Mouse (Mus musculus) forebrain, embryonic 11.5 days (tissue): ENCODE results near the gene Kcnd3. TPM values are rescaled to one million over a fixed set of nuclear protein-coding genes. Genes with fewer than 3 reads are reported as not detected.

Experiments
- ATAC-seq: fragments of 200-750 bp; cut with Nextera tagmentation; replicated peaks from 2 replicates; pipeline ENCODE4 v1.8.0; 2017; ENCODE audit warnings: moderate TSS enrichment; ENCODE audit not compliant: low FRiP score
- DNase-seq: peaks from one replicate; pipeline ENCODE4 v3.0.0-alpha.2; 2017; ENCODE audit warnings: low spot score
- H3K27ac ChIP-seq: fragments of 300-500 bp; sonication (generic); 2 replicates; pipeline ENCODE4 v1.5.1; 2014; ENCODE audit warnings: low read depth, low read length
- H3K27me3 ChIP-seq: fragments of 300-500 bp; sonication (generic); 2 replicates; pipeline ENCODE4 v1.6.1; 2014; ENCODE audit warnings: mild to moderate bottlenecking, low read length, mixed read lengths; ENCODE audit not compliant: control insufficient read depth, insufficient read depth
- H3K36me3 ChIP-seq: fragments of 300-500 bp; sonication (generic); 2 replicates; pipeline ENCODE4 v1.6.1; 2014; ENCODE audit warnings: mild to moderate bottlenecking, low read length, moderate library complexity, mixed read lengths; ENCODE audit not compliant: control insufficient read depth, insufficient read depth
- H3K4me1 ChIP-seq: fragments of 300-500 bp; sonication (generic); replicated peaks from 2 replicates; pipeline ENCODE4 v1.6.1; 2014; ENCODE audit warnings: low read length, mixed read lengths; ENCODE audit not compliant: control insufficient read depth, insufficient read depth
- H3K4me2 ChIP-seq: fragments of 300-500 bp; sonication (generic); 2 replicates; pipeline ENCODE4 v1.6.1; 2014; ENCODE audit warnings: low read depth, mild to moderate bottlenecking, low read length, moderate library complexity, mixed read lengths; ENCODE audit not compliant: severe bottlenecking
- H3K4me3 ChIP-seq: fragments of 300-500 bp; sonication (generic); 2 replicates; pipeline ENCODE4 v1.5.1; 2014; ENCODE audit warnings: low read depth, low read length
- H3K9ac ChIP-seq: fragments of 300-500 bp; sonication (generic); 2 replicates; pipeline ENCODE4 v1.6.1; 2014; ENCODE audit warnings: low read length
- H3K9me3 ChIP-seq: fragments of 300-500 bp; sonication (generic); 2 replicates; pipeline ENCODE4 v1.6.1; 2016; ENCODE audit warnings: low read length, mixed read lengths; ENCODE audit not compliant: control insufficient read depth
- WGBS: fragments of 180-500 bp; shearing (Covaris S2); extraction: QIAGEN DNeasy Blood & Tissue Kit; methylation state at CpG from one replicate; pipeline ENCODE4 v1.1.7; 2014; 5-methylcytosine and 5-hydroxymethylcytosine counted together
- polyA plus RNA-seq: library from polyadenylated mRNA; unstranded; fragments of >200 nt; fragmentation: Nextera tagmentation; extraction: Ambion mirVana; gene quantifications from 2 replicates; pipeline ENCODE4 v1.2.1, GENCODE M21; 2014

The Kcnd3 gene
- polyA plus RNA-seq, 1 experiment from 2014 or later: 1.3 TPM

DNA sequence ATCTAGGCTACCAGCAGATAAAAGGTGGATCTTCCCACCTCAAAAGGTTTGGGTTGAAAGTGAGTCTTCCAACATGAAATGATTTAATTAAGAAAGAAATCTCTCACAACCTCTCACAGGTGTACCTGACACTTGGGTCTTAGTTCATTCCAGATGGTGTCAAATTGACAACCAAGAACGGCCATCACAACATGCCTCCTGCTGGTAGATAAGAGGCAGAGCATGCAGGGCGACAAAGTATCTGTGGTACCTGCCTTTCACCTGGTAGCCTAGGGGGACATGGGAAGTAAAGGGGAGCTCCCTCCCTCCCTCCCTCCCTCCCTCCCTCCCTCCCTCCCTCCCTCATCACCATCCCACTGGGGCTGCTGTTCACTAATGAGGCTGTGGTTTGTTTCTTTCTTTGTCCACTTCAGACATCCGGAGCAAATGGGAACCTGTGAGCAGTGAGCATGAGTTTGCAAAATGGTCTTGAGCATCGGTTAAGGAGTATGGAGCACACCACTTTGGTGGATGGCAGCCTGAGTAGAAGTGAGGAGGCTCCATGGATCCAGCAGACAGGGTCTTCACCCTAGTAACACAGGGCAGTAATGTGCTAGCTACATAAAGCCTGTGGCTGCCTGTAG is 11.1 kb upstream of the Kcnd3 start:
- Histone ChIP-seq H3K27ac (no peak overlapping the region), H3K9me3 (no peaks in the 10 kb centered on the region), H3K4me3 (no peak overlapping the region), H3K27me3 (no peaks in the 10 kb centered on the region), H3K9ac (no peak overlapping the region), H3K4me2 (no peak overlapping the region), H3K4me1 (no peaks in the 10 kb centered on the region), H3K36me3 (no peaks in the 10 kb centered on the region)
- no peak for DNase-seq
- no peak for ATAC-seq
- WGBS: 62% methylated on average over 4 of the region's 4 CpGs

DNA sequence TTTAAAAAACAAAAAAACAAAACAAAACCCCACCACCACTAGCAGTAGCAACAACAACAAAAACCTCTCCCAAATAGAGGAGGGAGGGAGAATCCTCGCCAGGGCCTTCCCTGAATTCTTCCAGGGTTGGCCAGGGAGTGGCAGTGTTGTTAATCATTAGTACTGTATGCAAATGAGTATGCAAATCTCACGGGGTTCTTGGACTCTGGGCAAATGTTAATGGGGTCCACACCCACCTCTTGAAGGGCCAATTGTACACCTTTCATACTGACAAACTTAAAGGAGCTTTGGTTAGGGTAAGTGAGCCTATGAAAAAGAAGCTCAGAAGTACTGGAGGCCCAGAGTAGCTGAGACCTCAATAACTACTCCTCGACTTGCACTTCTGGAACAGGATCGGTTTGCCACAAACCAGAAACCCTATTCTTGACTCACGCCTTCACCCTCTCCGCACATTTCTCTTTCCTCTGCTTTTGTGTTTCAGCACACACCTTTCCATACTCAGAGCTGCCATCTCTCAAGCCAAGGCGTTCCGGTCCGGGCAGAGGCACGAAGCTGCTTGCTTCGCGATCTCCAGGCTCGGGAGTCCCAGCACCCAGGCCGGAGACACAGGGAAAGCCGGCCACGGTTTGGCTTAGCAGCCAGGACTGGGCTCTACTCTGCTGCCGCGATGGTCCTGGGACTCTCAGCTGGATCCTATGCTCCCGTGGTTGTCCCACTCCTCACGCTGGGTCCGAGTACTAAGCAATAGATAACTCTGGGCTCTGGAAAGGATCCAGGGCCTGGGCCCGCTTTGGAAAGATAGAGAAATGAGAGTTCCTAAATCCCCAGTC is 1.3 kb upstream of the Kcnd3 start:
- Histone ChIP-seq H3K27me3 (peaks cover 23% of the 10 kb centered on the region), H3K4me1 (peaks cover 8% of the 10 kb centered on the region), H3K4me2 (peak overlapping the region; percentile 98), H3K9me3 (no peaks in the 10 kb centered on the region), H3K36me3 (no peaks in the 10 kb centered on the region), H3K27ac (no peak overlapping the region), H3K9ac (no peak overlapping the region), H3K4me3 (peak overlapping the region; percentile 67)
- 1% methylated on average over 22 of the region's 22 CpGs for WGBS
- peak; percentile 68 for DNase-seq
- ATAC-seq: peak; percentile 39

DNA sequence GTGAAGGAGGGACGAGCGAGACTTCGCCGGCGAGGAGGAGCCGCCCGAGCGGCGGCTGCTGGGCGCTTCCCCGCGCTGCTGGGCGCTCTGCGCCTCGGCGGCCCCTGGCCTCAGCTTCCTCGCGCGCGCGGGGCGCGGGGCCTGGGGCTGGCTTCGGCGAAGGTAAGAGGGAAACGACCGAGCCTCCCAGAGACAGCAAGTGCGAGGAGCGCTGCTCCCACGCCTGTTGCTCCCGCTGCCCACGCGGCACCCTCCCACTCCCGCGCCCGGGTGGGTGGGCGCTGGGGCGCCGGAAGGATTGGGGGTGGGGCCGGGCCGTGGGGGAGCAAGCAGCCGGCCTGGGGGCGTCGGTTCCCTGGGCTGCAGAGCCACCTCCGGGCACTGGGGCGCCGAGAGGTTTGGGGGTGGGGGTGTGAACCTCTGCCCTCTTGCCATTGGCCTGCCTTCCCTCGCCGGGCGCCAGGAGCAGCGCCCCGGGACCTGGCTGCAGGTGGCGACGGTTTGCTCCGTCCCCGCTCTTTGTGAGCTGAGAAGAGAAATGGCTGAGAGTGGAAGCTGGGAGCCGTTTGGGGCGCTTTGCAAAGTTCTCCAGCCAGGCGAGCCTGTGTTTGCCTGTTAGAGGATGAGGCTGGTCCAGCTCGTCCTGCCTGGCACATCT is 555 bp downstream of the Kcnd3 start:
- peak overlapping the region; percentile 67 for H3K4me3 ChIP-seq
- DNase-seq (peak; percentile 81), ATAC-seq (peak; percentile 59)
- H3K27ac ChIP-seq: no peak overlapping the region
- no peaks in the 10 kb centered on the region for H3K9me3 ChIP-seq
- 0% methylated on average over 36 of the region's 60 CpGs for WGBS
- no peaks in the 10 kb centered on the region for H3K36me3 ChIP-seq
- H3K27me3 ChIP-seq: peaks cover 23% of the 10 kb centered on the region
- peak overlapping the region; percentile 76 for H3K9ac ChIP-seq
- H3K4me1 ChIP-seq: peaks cover 8% of the 10 kb centered on the region
- H3K4me2 ChIP-seq: peak overlapping the region; percentile 98

DNA sequence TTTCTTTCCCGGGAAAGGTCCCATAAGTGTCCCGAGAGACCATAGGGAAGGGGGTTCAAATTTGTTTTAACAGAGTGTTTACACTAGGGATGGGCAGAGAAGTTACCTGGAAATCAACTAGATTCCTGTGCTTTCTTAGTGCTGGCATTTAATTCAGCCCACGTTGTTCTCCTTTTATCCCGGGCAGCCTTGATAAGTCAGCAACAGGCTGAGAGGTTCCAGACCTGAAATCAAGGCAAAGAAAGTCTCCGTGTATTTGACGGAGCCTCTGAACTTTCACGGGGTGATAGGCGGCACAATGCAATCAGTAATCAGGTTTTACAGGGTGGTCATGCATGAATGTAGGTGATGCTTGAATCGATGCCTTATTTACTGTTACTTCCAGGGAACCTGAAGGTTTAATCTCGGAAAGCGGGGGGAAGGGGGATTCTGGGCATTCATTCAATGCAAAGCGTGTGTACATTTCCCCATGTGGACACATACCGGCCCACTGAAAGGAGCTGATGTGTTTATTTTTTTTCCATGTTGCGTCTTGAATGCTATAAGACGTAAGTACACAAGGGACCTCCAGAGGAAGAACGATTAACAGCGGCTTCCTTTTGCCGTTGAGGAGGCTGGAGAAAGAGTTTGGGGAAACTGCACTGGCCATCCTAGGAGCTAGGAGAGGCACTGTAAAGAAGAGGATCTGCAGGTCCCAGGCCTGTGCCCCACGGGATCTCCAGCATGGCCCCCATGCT is 1.3 kb downstream of the Kcnd3 start:
- DNase-seq (peak; percentile 50), ATAC-seq (no peak)
- H3K27me3 ChIP-seq: peaks cover 23% of the 10 kb centered on the region
- peaks cover 8% of the 10 kb centered on the region for H3K4me1 ChIP-seq
- H3K9ac ChIP-seq: peak overlapping the region; percentile 76
- WGBS: 3% methylated on average over 19 of the region's 19 CpGs
- no peaks in the 10 kb centered on the region for H3K36me3 ChIP-seq
- H3K4me2 ChIP-seq: peak overlapping the region; percentile 98
- peak overlapping the region; percentile 67 for H3K4me3 ChIP-seq
- H3K9me3 ChIP-seq: no peaks in the 10 kb centered on the region
- no peak overlapping the region for H3K27ac ChIP-seq

DNA sequence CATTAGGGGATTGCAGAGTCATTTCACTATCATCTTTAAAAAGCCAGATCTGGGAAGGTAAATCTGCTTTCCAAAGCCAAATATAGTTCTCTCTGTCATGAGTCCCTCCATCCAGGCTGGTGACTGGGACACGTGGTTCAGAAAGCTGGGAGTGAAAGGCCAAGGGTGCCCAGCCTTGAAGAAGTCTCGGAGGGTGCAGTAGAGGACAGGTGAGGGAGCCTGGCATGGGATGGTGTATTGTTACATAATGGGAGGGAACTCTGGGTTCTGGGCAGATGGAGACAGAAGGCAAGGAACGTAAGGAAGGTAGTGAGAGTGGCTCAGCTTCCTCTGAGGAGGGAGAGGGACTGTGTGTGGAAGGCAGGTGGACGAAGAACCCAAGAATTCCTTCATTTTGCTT is 5.5 kb downstream of the Kcnd3 start:
- no peaks in the 10 kb centered on the region for H3K4me1 ChIP-seq
- DNase-seq (no peak), ATAC-seq (no peak)
- H3K27me3 ChIP-seq: peaks cover 12% of the 10 kb centered on the region
- H3K36me3 ChIP-seq: no peaks in the 10 kb centered on the region
- no peak overlapping the region for H3K4me3 ChIP-seq
- H3K9ac ChIP-seq: no peak overlapping the region
- WGBS: 78% methylated on average over 4 of the region's 4 CpGs
- H3K27ac ChIP-seq: no peak overlapping the region
- H3K4me2 ChIP-seq: no peak overlapping the region
- no peaks in the 10 kb centered on the region for H3K9me3 ChIP-seq

DNA sequence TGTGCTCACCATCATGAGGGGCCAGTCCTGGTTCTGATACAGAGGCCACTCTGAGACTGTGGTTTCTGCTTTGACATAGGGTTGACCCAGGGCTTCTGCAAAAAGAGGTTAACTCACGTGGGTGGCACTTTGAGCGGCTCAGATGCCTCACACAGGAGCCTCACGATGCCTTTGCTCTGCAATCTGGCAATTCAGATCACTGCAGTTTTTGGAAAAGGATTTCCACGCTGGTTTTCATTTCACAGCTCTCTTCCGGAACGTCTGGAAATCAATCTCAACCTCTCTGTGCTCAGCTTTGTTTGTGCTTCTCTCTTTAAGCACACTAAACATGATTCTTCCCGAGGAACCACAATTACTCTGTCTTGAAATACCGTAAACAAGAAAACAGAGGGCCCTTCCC is 14.4 kb downstream of the Kcnd3 start:
- Histone ChIP-seq H3K9me3 (no peaks in the 10 kb centered on the region), H3K4me3 (no peak overlapping the region), H3K27me3 (no peaks in the 10 kb centered on the region), H3K4me2 (no peak overlapping the region), H3K9ac (no peak overlapping the region), H3K36me3 (no peaks in the 10 kb centered on the region), H3K4me1 (no peaks in the 10 kb centered on the region), H3K27ac (no peak overlapping the region)
- ATAC-seq (no peak), DNase-seq (no peak)
- 85% methylated on average over 8 of the region's 8 CpGs for WGBS

DNA sequence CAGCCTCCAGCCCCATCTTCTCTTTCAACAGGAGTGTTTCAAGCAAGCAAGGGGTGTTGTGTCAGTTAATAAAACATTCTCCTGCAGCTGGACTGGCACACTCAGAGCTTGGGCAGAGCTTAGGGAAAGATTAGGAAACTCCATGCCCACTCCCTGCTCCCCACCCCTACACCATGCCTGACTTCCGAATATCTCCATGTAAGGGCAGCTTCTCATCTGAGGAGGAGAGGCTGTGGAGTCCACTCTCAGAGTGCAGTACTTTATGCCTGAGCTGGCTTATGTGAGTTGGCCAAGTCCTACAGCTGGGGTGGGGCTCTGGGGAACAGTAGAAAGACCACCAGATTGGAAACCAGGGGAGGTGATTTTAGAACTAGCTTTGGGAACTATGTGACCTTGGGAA is 20.4 kb downstream of the Kcnd3 start:
- Histone ChIP-seq H3K4me2 (no peak overlapping the region), H3K9me3 (no peaks in the 10 kb centered on the region), H3K27me3 (no peaks in the 10 kb centered on the region), H3K4me3 (no peak overlapping the region), H3K27ac (no peak overlapping the region), H3K36me3 (no peaks in the 10 kb centered on the region), H3K9ac (no peak overlapping the region), H3K4me1 (no peaks in the 10 kb centered on the region)
- ATAC-seq: no peak
- 85% methylated on average over 1 of the region's 1 CpGs for WGBS
- no peak for DNase-seq

DNA sequence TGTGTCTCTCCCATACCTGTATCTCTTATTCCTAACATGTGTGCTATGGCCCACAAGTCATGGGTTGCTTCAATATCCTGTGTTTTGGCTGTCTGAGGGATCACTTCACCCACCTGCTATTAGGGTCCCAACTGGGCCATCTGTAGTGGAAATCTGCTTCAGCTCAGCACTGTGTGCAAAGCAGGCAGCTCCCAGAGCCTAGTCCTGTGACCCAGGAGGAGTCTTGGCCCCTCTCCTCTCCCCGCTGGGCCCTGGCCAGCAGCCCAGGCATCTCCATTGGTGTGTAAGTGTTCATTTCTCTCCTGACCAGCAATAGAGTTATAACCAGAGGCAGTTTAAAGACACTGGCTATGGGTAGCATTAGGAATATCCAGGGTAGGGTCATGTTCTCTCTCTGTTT is 24.3 kb downstream of the Kcnd3 start:
- no peaks in the 10 kb centered on the region for H3K9me3 ChIP-seq
- no peak overlapping the region for H3K4me2 ChIP-seq
- H3K36me3 ChIP-seq: no peaks in the 10 kb centered on the region
- 95% methylated on average over 1 of the region's 1 CpGs for WGBS
- H3K27me3 ChIP-seq: no peaks in the 10 kb centered on the region
- H3K4me3 ChIP-seq: no peak overlapping the region
- ATAC-seq: no peak
- no peak for DNase-seq
- no peak overlapping the region for H3K9ac ChIP-seq
- H3K4me1 ChIP-seq: no peaks in the 10 kb centered on the region
- H3K27ac ChIP-seq: no peak overlapping the region
